In the genomic region with DNA sequence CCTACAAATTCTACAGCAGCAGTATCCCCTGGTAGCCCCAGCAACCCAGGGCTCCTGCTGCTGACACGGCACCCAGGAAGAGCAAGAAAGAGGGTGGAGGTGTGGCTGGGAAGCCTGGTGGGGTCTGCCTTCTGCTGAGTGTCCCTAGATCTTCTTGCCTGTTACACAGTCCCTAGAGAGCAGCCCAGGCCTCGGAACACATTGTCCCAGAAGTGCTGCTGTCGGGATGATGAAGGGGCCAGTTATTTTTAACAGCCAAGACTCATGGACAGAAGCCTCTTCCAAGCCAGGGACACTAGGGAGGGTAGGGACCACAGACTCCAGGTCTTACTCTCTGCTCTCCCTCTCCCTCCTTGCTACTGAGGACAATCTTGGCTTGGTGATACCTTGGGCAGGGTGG, we compare ENCODE assay signal across 30 mouse cellular contexts. TPM values are rescaled to one million over a fixed set of nuclear protein-coding genes. Genes with fewer than 3 reads are reported as not detected.
DNase-seq lines count a peak whose midpoint lies in the region; ATAC-seq and TF ChIP-seq lines count a peak whose summit lies in the region.
"Had no signal": no experiment of that assay in that cellular context is flagged by ENCODE, and none has a peak within 500 bp of the region (broad histone marks: within the 10 kb centered on the region; RNA-seq: fewer than 3 reads in every experiment).

No protein-coding gene starts in this region.

- WGBS in kidney, embryonic 15.5 days = 48% methylated on average over 3 of the region's 3 CpGs

- peaks cover 16% of the 10 kb centered on the region; the same call in 1 of the 2 replicates for H3K4me1 ChIP-seq in kidney, embryonic 15.5 days

- intact Hi-C loops in gastrocnemius, adult 2 months (cut with DNase I) = no loop called here

- ATAC-seq in kidney, embryonic 15.5 days (replicated peaks; ENCODE audit: low FRiP score) = no peak
- ATAC-seq: activated CD4-positive, CD25-positive, alpha-beta regulatory T cell, adult 4 months; intestine, postnatal 0 days; liver, postnatal 0 days; midbrain, embryonic 13.5 days had no signal

- TF ChIP-seq CTCF in gastrocnemius, adult 2 months (IDR thresholded peaks at IDR 0.05) = no peak

- H3K27me3 ChIP-seq in kidney, embryonic 15.5 days = no peaks in the 10 kb centered on the region

- no peaks in the 10 kb centered on the region for H3K36me3 ChIP-seq in kidney, embryonic 15.5 days
- H3K36me3 ChIP-seq: embryonic facial prominence, embryonic 10.5 days; limb, embryonic 10.5 days; midbrain, embryonic 13.5 days had no signal

- peak overlapping the region; percentile 65 for H3K27ac ChIP-seq in gastrocnemius, adult 2 months
- no peak overlapping the region for H3K27ac ChIP-seq in kidney, embryonic 15.5 days
- H3K27ac ChIP-seq: hindbrain, postnatal 0 days; limb, embryonic 10.5 days; midbrain, embryonic 13.5 days had no signal

- no peak overlapping the region for H3K9ac ChIP-seq in kidney, embryonic 15.5 days
- H3K9ac ChIP-seq: liver, postnatal 0 days; midbrain, embryonic 13.5 days had no signal

- no peak overlapping the region for H3K4me3 ChIP-seq in gastrocnemius, adult 2 months
- no peak overlapping the region for H3K4me3 ChIP-seq in kidney, embryonic 15.5 days (replicated peaks)
- H3K4me3 ChIP-seq: embryonic facial prominence, embryonic 10.5 days; limb, embryonic 10.5 days; megakaryocyte, embryonic 14.5 days; midbrain, embryonic 13.5 days had no signal

- no peak overlapping the region for H3K4me2 ChIP-seq in kidney, embryonic 15.5 days
- H3K4me2 ChIP-seq: midbrain, embryonic 13.5 days had no signal

- no peak for DNase-seq in gastrocnemius, adult 2 months
- DNase-seq in gastrocnemius, postnatal 4 days (ENCODE audit: low spot score in 2 of 2) = no peak
- DNase-seq in heart, adult 9 months (ENCODE audit: low spot score in 2 of 2) = peak; percentile 41 to 53
- DNase-seq in heart, postnatal 4 days = no peak
- DNase-seq in kidney, postnatal 14 days = peak; percentile 68
- DNase-seq in skeletal muscle tissue, adult 2 months (ENCODE audit: low read depth, low spot score) = peak; percentile 32
- DNase-seq: adrenal gland, adult 8-10 months; cerebellum, adult 11-12 months; cerebellum, postnatal 10 days; liver, postnatal 0 days; thymus, adult 18-20 months; thymus, postnatal 36 days had no signal

- H3K9me3 ChIP-seq in kidney, embryonic 15.5 days (replicated peaks) = no peaks in the 10 kb centered on the region
- H3K9me3 ChIP-seq: embryonic facial prominence, embryonic 10.5 days; limb, embryonic 10.5 days; megakaryocyte, embryonic 14.5 days; midbrain, embryonic 13.5 days had no signal

RNA-seq across cellular contexts. Expression of a gene that starts 16.2 kb away (rescaled TPM):
- under 1 TPM; 0.39 to 0.69 TPM for total RNA-seq in gastrocnemius, adult 2 months (2021)
- 1 to 10 TPM in 1 of 2 experiments, under 1 TPM in 1; 0.96 to 1.2 TPM for total RNA-seq in gastrocnemius, postnatal 4 days (2021)
- total RNA-seq in heart, postnatal 4 days (2021) = under 1 TPM; 0.32 to 0.33 TPM
- polyA plus RNA-seq in kidney, embryonic 15.5 days (2015; fragmentation: Nextera tagmentation; extraction: Ambion mirVana) = 4.4 and 5.1 TPM in 2 replicates
- total RNA-seq: monocyte, adult 5-6 weeks; neutrophil, adult 5-6 weeks had no signal
- polyA plus RNA-seq: activated CD4-positive, CD25-positive, alpha-beta regulatory T cell, adult 4 months had no signal

RNA-seq across cellular contexts. Expression of a gene that starts 40.8 kb away (rescaled TPM):
- total RNA-seq in gastrocnemius, adult 2 months (2021) = under 1 TPM in 1 of 2 experiments, not detected in 1; 0.25 TPM
- under 1 TPM; 0.12 to 0.31 TPM for total RNA-seq in gastrocnemius, postnatal 4 days (2021)
- total RNA-seq in heart, postnatal 4 days (2021) = not detected
- polyA plus RNA-seq in kidney, embryonic 15.5 days (2015; fragmentation: Nextera tagmentation; extraction: Ambion mirVana) = not detected in 2 replicates
- total RNA-seq: adrenal gland, adult 8-10 months; hindbrain, postnatal 0 days; layer of hippocampus, postnatal 14 days; liver, adult 2 months had no signal
- polyA plus RNA-seq: cortical plate, adult 2 months; forebrain, embryonic 16.5 days; gonadal fat pad, adult 2 months; hindbrain, postnatal 0 days; intestine, postnatal 0 days; liver, adult 2 months; liver, postnatal 0 days; midbrain, embryonic 13.5 days; small intestine, adult 2 months; stomach, embryonic 16.5 days had no signal

RNA-seq across cellular contexts. Expression of a gene that starts 43.3 kb away (rescaled TPM):
- 1 to 10 TPM in 1 of 2 experiments, under 1 TPM in 1; 0.59 to 1.2 TPM for total RNA-seq in gastrocnemius, adult 2 months (2021)
- total RNA-seq in gastrocnemius, postnatal 4 days (2021) = 1 to 10 TPM; 3.2 to 3.6 TPM
- 1 to 10 TPM; 3.3 to 3.7 TPM for total RNA-seq in heart, postnatal 4 days (2021)
- 8.8 and 9.0 TPM in 2 replicates for polyA plus RNA-seq in kidney, embryonic 15.5 days (2015; fragmentation: Nextera tagmentation; extraction: Ambion mirVana)

RNA-seq across cellular contexts. Expression of a gene that starts 45.7 kb away (rescaled TPM):
- not detected for total RNA-seq in gastrocnemius, adult 2 months (2021)
- total RNA-seq in gastrocnemius, postnatal 4 days (2021) = under 1 TPM; 0.10 to 0.17 TPM
- under 1 TPM in 1 of 2 experiments, not detected in 1; 0.10 TPM for total RNA-seq in heart, postnatal 4 days (2021)
- polyA plus RNA-seq in kidney, embryonic 15.5 days (2015; fragmentation: Nextera tagmentation; extraction: Ambion mirVana) = 0.30 TPM in 2 replicates
- total RNA-seq: hematopoietic stem cell, adult 5-6 weeks; monocyte, adult 5-6 weeks; neutrophil, adult 5-6 weeks had no signal

Comparison
In these comparisons a context has a peak if more than half of its experiments do, and no peak if none do; other contexts are left out.
1. DNase-seq: peak in heart, adult 9 months (2 of 2), kidney, postnatal 14 days (single experiment) and skeletal muscle tissue, adult 2 months (single experiment); none in gastrocnemius, adult 2 months (single experiment), gastrocnemius, postnatal 4 days (0 of 2) and heart, postnatal 4 days (single experiment).